Mouse (Mus musculus): ENCODE measurements around the gene Camta1.
A peak's percentile ranks its signal among the peaks of the same experiment; 100 is the strongest.

Camta1 gene

DNA sequence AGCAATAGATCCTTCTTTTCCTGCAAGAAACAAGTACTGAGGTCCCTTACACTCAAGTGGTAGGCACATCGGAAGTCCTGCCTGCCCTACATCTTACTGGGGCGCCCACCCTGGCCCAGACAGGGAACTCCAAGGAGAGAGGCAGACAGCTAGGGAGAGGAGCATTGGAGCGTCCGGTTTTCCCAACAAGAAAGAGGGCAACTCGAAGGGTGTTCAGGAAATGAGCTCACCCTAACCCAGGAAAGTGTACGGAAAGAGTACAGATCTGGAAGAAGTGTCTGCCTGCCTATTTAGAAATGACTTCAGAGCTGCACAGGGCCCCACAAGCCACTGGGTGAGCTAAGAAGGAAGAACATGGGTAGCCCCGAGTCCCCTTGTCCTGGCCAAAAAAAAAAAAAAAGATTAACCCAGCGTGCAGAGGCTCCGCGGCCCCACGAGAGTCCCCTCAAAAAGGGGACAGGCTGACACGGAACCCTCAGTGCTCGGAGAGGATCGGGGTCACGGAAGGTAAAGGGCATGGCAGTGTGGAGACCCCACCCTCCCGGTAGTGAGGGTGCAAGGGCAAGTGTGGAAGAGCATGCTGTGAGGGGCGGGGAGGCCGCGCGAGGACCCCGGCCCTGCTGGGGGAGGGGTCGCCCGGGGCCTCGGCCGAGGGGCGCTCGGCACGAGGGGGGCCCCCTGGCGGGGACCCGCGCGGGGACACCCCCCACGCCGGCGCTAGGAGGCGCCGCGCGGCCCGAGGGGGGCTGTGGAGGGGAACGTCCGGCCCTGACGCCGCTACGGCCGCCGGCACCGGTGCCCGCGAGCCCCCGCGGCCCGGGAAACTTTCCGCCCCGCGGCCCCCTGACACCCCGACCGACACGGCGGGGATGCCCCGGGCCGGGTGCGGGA lies 990 bp downstream of the Camta1 start:
- DNase-seq: peak; percentile 40 to 60

DNA sequence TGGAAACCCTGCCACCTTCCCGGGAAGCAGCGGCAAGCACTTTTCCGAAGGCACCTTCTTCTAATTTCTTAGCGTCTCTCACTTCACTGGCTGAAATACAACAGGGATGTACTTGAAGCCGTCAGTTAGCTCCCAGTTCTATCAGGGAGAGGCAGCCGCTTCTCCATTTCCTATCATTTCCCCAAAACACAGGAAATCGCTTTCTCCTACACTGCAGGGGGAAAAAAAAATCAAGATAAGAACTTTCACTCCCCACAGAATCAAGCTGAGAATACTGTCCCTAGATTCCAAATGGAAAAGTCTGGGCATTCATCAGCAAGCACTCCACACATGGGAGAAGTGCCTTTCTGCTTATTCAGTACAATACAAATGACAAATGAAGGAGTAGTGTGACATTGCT lies 2.4 kb downstream of the Camta1 start:
- DNase-seq: no peak

DNA sequence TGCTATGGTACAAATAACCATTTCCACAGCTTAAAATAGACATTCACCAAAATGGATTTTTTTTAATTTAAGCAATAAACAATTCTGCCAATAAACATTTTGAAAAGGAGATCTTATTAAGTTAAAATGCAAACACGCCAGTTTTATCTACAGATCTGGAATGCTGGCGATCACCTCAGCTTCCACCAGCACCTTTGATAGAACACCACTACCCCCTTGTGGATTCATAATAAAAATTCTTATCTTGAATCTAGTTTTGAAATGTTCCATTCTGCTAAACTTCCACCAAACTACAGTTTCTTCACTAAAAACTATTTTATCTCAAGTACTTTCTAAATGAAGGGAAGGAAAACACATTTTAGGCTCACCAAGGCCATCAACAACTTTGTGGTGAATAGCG lies 7.7 kb downstream of the Camta1 start:
- no peak for DNase-seq

DNA sequence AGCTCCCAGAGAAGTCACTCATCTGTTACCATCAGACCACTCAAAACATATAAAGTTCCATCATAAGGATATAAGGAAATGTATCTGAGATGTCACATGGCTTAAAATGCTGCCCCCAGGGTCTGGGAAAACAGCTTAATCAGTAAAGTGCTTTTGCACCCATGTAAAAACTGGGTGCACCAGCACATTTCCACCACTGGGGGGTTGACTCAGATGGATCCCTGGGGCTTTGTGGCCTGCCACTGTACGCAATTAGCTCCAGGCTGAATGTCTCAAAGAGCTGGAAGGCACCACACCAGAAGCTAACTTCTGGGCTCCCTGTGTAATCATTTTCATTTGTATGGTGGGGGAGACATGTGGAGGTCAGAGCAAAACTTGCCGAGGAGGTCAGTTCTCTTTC lies 10.5 kb downstream of the Camta1 start:
- DNase-seq: peak; percentile 78 to 83

DNA sequence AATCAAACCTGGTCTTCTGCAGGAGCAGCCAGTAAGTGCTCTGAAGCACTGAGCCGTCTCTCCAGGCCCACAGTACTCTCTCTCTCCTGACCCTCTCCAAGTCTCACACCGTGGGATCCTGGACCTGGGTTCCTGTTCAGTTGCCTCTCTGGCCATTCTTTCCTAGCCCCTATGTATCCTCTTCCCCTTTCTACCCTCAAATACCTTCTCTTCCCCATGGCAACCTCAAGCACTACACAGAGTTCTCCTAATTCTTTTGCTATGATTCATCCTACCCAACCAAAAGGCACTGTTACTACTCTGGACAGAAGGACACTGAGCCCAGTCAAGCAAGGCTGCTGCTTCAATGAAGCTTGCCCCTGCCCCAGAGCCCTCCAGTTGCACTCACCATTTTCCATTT lies 19.1 kb downstream of the Camta1 start:
- DNase-seq: no peak

DNA sequence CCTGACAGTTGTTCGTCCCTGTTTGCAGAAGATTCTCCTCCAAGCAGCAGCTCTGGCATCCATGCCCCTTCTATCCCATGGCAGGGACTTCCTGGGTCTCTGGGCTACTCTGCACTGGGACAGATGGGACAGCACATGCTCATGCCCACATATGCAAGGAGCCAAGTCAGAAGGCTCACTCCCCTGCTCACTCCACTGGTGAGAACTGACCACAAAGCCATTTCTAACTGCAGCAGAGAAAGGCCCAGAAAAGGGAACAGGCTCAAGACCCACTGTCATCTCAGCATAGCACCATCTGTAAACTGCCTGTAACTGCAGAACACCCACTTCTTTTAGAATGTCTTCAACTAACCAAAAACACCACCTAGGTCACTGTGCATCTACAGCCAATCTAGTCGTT lies 23.2 kb downstream of the Camta1 start:
- no peak for DNase-seq

DNA sequence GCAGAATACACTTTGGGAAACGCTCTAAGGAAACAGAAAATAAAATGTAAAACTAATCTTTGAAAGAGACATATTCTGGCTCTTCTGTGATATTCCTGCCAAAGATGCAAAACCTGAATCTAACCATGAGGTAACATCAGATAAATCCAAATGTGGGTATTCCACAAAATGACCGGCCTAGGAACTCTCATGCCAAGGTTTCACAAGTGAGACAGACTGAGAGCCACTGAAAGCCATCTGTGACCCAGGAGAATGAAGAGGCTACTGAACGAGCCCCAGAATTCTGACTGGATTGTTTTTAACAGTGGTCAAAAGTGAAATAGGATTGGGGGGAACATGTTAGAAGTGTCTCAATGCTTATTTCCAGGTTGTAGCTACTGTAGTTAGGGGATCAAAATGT lies 25.8 kb downstream of the Camta1 start:
- DNase-seq: no peak

DNA sequence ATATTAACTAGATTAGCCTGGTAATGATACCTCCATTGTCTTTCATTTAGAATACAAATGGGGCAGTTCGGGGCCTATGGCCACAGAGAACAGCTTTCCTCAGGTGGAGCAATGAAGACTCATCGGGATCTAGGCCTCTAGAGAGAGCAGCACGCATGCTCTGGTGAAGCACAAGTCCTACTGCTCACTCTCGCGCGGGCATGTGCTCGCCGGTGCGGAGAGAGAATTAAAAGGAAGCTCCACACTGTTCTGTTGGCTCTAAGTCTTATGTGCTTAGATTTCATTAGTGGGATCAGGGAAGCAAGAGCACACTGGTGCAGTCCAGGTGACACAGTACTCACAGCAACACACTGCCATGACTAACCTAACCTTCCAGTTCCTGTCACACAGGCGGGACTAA lies 27.1 kb downstream of the Camta1 start:
- DNase-seq: peak in 1 of 2 experiments; percentile 9

DNA sequence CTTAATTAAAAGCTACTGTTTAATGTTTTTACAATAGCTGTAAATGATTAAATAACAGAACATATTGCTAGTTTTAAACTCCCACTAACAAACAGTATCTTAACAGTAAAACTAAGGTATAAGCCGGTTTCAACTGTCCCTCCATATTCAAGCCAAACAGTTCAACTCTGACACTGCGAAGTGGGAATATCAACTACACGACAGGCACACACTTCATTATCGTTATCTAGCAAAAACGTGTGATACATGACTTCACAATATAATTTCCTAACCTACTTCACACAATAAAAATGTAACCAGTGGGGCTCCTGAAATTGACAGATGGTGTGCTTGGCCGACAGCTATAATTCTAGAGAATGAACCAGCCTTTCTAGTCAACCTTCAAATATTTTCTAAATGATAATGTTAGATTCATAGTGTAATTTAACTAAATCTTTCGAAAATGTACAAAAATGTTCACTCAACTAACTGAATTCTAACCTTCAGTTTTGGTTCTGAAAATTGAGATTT lies 27.7 kb downstream of the Camta1 start:
- no peak for DNase-seq

DNA sequence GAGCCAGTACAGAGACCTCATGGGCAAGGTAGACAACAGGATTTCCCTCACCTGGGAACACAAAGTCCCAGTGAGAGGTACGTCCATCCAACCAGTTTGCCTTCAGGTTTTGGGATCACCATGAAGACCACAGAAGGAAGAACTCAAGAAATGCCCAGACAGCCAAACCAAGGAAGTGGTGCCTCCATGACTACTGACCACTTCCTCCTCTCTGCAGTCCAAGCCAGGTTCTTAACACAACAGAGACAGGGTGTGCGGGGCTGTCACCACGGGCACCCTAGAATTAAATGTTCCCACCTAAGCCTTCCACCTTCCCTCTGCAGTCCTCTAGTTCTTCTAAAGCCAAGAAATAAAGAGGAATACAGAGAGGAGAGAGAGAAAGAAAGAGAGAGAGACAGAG lies 33.8 kb downstream of the Camta1 start:
- no peak for DNase-seq

DNA sequence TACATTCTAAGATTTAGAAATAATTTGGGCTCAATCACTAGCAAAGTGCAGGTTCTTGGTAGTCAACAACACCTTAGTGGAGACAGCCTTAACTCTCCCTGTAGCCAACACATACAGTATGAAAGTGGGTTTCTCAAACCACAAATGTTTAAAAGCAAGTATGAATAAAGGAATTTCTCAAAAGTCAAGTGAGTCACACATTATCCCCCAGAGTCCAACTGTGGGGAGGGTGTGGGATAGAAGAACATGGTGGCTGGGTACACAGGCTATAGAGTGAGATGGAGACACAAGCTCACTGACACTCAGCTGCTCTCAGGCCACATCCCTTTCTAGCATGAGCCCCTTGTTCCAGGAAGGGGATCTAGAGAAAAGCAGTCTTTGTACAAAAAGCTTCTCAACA lies 34.3 kb downstream of the Camta1 start:
- no peak for DNase-seq

DNA sequence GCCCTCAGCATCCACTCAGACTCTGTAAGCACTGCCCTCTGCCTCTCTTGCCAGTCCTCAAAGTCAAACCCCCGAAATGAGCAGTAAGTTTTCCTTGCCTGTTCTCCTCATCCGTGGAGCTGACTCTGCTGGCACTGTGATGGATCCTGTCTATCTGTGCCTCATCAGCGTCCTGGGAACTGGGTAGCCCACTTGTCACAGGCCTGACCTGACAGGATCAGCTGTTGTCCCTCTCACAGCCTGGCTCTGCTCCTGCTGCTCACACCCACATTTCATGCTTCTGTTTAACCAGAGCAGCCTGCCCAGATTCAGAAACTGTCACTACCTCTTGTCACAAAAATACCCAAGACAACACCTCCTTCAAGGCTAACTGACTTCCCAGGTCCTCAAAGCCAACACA lies 37.7 kb downstream of the Camta1 start:
- DNase-seq: no peak

DNA sequence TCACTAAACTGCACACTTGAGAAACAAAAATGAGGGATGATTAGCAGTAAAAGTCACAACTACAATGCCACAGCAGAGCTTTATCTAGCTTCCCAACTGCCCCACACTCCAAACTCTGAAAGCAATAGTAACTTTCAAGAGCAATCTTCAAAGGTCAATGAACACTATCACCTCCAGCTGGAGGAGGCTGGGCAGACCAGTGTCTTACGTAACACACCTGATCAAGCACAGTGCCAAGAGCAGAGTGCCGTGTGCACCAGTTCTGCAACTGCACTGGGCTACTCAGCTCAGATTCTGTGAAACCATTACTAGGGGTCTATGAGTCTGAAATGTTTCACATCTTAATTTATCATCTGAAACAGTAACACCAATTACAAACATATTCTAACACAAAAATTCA lies 38.7 kb downstream of the Camta1 start:
- DNase-seq: no peak

DNA sequence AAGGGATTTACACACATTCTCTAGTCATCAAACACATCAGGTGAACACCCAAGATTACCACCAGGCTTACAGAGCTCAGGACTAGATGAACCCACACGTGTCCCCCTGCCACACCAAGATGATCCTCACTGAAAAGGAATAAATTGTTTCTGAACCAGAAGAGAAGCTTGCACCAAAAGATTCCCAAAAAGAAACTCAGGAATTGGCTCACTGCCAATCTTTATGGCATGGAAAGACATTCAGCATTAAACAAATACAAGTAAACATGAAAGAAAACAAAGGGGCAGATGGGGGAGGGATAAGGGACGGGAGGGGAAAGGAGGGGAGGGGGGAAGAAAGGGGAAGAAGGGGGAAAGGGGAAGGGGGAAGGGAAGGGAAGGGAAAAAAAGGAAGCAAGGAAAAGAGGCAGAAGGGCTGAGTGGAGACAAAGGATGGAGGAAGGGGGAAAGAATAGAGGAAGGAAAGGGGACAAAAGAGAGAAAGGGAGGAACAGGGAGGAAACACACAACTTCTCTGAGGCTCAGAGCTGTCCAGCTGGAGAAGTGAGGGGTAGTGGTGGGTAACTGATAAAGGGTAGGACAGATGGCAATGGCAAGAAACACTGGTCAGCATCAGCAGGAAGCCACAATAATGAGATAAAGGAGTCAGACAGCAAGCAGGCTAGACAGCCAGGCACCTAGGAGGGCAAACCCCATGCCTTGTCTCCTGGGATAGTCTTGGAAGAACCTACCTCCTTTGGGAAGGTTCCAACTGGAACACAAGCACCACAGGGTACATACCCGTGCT lies 43.5 kb downstream of the Camta1 start:
- DNase-seq: no peak

DNA sequence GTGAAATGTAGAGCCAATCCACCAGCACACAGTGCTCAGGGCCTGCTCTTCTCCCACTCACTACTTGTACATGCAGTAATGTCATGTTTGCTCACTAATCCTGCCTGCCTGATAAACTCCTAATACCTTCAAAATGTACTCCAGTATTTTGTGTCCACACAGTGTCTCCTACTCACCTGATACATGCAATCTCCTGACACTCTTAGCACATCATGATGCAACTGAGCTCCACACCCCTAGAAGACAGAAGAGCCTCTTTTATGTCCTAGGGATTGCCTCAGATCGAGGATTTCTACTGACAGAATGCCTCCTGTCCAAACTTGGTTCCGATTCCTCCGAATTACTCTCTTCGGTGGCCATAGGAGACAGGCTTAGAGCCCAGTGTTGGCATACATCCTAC lies 48.0 kb downstream of the Camta1 start:
- no peak for DNase-seq

DNA sequence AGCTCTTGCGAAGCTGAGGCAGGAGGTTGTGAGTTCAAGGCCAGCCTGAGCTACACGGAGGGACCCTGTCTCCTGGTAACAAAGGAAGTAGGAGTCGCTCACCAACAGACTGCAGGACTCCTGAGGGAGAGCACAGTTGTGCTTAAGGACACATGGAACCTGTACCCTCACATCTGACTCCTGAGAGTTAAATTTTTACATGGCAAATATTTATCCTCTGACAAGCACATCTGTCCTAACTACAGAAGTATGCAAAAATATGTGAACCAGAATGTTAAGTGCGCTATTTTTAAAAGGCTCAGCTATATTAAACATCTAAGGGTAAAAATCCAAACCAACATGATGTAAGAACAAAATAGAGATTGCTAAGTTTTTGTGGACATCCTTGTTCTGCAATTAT lies 56.0 kb downstream of the Camta1 start:
- DNase-seq: no peak

DNA sequence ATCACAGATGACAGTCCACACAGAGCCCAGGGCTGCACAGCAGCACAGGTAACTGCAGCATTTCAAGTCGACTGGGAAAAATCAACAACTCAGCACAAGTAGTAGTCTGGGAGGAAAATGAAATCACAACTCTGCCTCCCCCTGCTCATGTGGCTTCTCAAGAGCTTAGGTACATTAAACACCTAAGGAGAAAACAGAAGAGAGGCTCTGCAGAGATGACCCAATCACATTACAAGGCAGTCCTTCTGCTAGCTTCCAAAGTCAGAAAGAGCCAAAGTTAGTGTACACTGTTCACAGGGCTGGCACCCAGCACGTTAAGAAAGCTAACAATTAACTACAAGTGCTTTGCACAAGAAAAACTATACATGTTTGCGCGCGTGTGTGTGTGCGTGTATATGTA lies 56.6 kb downstream of the Camta1 start:
- no peak for DNase-seq

DNA sequence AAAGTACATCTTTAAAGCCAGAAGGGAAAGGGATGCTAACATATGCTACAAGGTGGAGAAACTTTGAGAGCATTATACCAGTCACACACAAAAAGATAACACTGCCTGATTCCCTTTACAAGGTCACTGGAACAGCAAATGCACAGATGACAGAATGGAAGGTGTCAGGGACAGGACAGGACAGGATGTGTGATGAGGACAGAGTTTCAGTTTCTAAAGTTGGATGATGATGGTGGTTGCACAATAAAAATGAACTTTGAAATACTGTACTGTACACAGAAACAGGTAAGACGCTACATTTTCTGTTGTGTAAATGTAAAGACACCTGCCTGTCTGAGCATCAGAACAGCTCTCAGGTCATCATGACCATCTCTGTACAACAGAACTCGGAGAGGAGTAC lies 57.5 kb downstream of the Camta1 start:
- DNase-seq: no peak

DNA sequence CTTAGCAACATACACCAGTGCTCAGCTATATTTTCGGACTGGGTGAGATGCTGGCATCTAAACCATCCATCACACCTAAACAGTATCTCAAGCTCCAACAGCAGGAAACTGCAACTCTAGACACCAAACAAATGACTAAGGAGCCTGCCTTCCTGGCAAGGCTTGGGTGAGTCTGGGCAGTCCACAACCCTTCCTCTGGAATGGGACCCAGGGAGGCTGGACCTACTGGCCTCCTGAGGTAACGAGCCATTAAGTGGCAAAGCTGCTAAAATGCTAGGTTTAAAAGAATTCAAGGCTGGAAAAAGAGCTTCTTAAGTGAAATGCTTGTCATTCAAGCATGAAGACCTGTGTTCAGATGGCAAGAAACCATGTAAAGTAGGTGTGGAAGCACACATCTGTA lies 63.0 kb downstream of the Camta1 start:
- peak in 1 of 2 experiments; percentile 14 for DNase-seq

DNA sequence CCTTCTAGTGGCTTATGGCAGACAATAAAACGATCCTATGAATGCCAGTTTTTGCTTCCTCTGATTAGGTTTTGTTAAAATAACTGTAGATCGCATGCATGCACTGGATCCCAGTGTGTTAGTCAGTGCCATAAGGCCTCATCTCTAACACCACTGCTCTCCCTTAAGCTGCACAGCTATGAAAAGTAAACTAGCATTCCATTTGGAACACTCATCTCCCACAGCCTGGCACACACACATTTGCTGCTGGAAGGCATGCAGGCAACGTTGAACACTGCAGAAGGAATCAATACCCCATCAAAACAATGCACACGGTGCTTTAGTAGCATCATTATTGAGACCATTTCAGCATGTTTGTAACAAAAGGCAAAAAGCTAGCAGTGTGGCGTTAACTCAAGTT lies 68.0 kb downstream of the Camta1 start:
- no peak for DNase-seq

DNA sequence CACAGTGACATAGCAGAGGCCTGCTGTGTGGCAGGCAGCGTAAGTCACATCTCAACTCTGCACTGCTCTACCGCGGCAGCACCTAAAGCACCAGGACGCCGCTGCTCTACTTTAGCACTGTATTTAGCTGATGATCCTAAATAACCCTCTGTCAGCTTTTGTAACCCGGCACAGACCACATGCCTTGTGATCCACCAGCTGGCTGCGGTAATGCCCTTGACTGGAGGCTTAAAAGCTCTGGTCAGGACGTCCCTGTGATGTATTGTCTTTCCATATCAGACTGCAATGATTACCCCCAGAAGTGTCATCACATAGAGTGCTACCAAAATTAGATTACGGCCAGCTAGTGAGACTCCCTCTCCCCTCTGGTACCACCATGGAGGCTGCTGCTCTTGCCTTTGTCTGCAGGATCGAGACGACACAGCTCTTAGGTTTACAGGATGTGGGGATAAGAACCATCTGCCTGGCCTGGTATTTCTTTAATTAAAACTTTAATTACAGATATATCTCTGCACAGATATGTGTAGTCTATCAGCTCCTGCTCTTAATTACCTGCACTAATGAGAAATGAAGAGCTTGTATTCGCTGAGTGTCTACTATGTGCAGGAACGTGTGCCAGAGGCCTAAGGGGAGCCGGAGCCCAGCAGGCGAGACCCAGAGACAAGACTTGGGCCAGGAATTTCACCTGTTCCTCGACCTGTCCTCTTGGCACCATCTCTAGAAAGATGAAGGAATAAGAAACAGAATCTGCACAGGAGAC lies 74.5 kb downstream of the Camta1 start:
- no peak for DNase-seq

DNA sequence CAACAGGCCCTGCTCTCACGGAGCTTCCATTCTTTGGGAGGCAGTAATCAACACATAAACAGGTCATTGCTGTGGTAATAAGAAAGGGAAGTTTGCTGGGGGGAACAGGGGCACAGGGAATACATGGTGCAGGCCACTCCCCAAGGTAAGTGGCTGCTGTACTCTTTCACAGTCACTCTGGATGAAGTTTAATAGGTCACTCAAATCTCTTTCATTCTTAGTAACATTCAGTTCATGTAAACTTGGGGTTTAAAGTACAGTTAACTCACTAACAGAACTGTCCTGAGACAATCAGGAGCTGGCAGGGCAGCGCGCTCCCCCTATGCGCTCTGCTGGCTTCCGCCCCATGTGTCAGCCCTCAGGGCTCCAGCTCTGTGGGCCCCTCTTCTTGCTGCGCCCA lies 81.2 kb downstream of the Camta1 start:
- no peak for DNase-seq

DNA sequence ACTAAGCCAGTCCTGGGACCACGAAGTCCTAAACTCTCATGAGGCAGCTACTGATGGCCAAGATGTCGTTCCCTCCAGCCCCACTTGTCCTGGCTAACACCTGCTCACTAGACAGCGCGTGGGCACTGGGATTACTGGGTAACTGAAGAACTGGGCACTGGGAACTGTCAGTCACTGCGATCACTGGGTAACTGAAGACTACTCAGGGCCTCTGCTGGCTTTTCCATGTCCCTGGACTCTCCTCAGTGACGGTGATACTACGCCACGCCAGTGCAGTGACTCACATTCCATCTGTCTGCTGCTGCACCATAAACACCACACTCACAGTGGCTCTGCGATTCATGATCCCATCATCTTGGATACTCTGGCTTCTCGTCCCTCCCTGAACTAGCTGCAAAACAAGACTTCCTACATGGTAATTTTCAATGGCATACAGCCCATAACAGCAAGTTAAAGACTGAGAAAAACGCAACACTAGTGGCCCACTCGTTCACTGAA lies 81.7 kb downstream of the Camta1 start:
- DNase-seq: no peak

Measured in kidney, postnatal 4 days (tissue).